ENCODE assay signal across 8 mouse cellular contexts in genomic region chr6:22325364-22326072, GRCm38 (mm10). TPM values are rescaled to one million over a fixed set of nuclear protein-coding genes. Genes with fewer than 3 reads are reported as not detected.
DNase-seq lines count a peak whose midpoint lies in the region; ATAC-seq and TF ChIP-seq lines count a peak whose summit lies in the region.

No protein-coding gene starts in this region.

- H3K27me3 ChIP-seq in limb, embryonic 14.5 days (ENCODE audit: control insufficient read depth, insufficient read depth, low read length), result no peaks in the 10 kb centered on the region
- no peaks in the 10 kb centered on the region for H3K27me3 ChIP-seq in splenic B cell, adult 2 months (ENCODE audit: control insufficient read depth, insufficient read depth, low read length, poor library complexity, severe bottlenecking)

- no peaks in the 10 kb centered on the region for H3K9me3 ChIP-seq in limb, embryonic 14.5 days (ENCODE audit: control insufficient read depth, low read length)

- H3K4me2 ChIP-seq in limb, embryonic 14.5 days (replicated peaks; ENCODE audit: low read depth, low read length, severe bottlenecking), result no peak overlapping the region

- ATAC-seq in limb, embryonic 14.5 days (ENCODE audit: low FRiP score, low read depth), result no peak; the same call in 1 of the 2 replicates
- ATAC-seq in monocyte, adult 5-6 weeks (replicated peaks; ENCODE audit: insufficient number of reproducible peaks, low FRiP score, low TSS enrichment, poor library complexity, severe bottlenecking), result peak; percentile 84

- intact Hi-C loops in heart, postnatal 25 days (cut with DNase I), result loop anchor here (1.0 kb wide), 1 partner anchor 169 kb away; no protein-coding TSS in a partner anchor

- H3K9ac ChIP-seq in limb, embryonic 14.5 days (ENCODE audit: low read depth, low read length, severe bottlenecking), result no peak overlapping the region

- 55% methylated on average over 13 of the region's 13 CpGs for WGBS in limb, embryonic 14.5 days

- H3K4me3 ChIP-seq in limb, embryonic 14.5 days (replicated peaks; ENCODE audit: low read length), result no peak overlapping the region

- H3K36me3 ChIP-seq in limb, embryonic 14.5 days (ENCODE audit: control insufficient read depth, insufficient read depth, low read length), result peaks cover 29% of the 10 kb centered on the region
- peaks cover 4% of the 10 kb centered on the region; the same call in 1 of the 2 replicates for H3K36me3 ChIP-seq in splenic B cell, adult 2 months (ENCODE audit: control insufficient read depth, insufficient read depth, low read length, poor library complexity, severe bottlenecking)

- H3K27ac ChIP-seq in limb, embryonic 14.5 days (replicated peaks; ENCODE audit: low read depth, low read length), result no peak overlapping the region

- no peak for TF ChIP-seq POLR2A in limb, embryonic 14.5 days (IDR thresholded peaks at IDR 0.05; ENCODE audit: borderline replicate concordance, extremely low read depth, insufficient read depth, insufficient read length)

- H3K4me1 ChIP-seq in limb, embryonic 14.5 days (ENCODE audit: control insufficient read depth, insufficient read depth, low read length), result 0 out of 2 replicates have a peak, but pooled peaks cover 6% of the 10 kb centered on the region

- DNase-seq in heart, adult 18-20 months, result peak; percentile 61 to 93
- no peak for DNase-seq in heart, postnatal 25 days (ENCODE audit: low spot score)
- DNase-seq in cerebellum, postnatal 10 days, result peak; percentile 87 to 91
- peak; percentile 78 to 80 for DNase-seq in frontal cortex, postnatal 25 days (ENCODE audit: low spot score in 2 of 2)
- DNase-seq in kidney, adult 8-10 months, result peak; percentile 44 to 81
- peak; percentile 78 for DNase-seq in limb, embryonic 14.5 days (ENCODE audit: low spot score)
- DNase-seq in splenic B cell, adult 2 months (ENCODE audit: low read depth, low spot score), result peak; percentile 80

RNA-seq across cellular contexts. Expression of gene Fam3c, which starts 30.5 kb away (rescaled TPM):
- 10 to 100 TPM; 30.5 to 33.9 TPM for total RNA-seq in heart, adult 18-20 months (2021)
- total RNA-seq in heart, postnatal 25 days (2021), result 10 to 100 TPM; 23.6 to 27.5 TPM
- polyA plus RNA-seq in limb, embryonic 14.5 days (2012; rRNA removed), result 14.9 and 23.8 TPM in 2 replicates
- polyA plus RNA-seq in limb, embryonic 14.5 days (2014; fragmentation: Nextera tagmentation; extraction: Ambion mirVana), result 62.1 and 65.2 TPM in 2 replicates
- 36.6 to 53.6 TPM (median 40.8 TPM) in 3 replicates for total RNA-seq in monocyte, adult 5-6 weeks (2017)

RNA-seq across cellular contexts. Expression of gene Wnt16, which starts 37.5 kb away (rescaled TPM):
- total RNA-seq in heart, adult 18-20 months (2021), result under 1 TPM in 1 of 2 experiments, not detected in 1; 0.64 TPM
- total RNA-seq in heart, postnatal 25 days (2021), result under 1 TPM; 0.42 to 0.75 TPM
- polyA plus RNA-seq in limb, embryonic 14.5 days (2012; rRNA removed), result 6.0 and 6.9 TPM in 2 replicates
- polyA plus RNA-seq in limb, embryonic 14.5 days (2014; fragmentation: Nextera tagmentation; extraction: Ambion mirVana), result 4.6 and 5.4 TPM in 2 replicates
- not detected in 3 replicates for total RNA-seq in monocyte, adult 5-6 weeks (2017)
